Mouse (Mus musculus): ENCODE results near the gene Zbtb40. TPM values are rescaled to one million over a fixed set of nuclear protein-coding genes. Genes with fewer than 3 reads are reported as not detected.

Gene Zbtb40
- polyA plus RNA-seq, 1 experiment from 2014 or later, result 4.6 TPM

DNA sequence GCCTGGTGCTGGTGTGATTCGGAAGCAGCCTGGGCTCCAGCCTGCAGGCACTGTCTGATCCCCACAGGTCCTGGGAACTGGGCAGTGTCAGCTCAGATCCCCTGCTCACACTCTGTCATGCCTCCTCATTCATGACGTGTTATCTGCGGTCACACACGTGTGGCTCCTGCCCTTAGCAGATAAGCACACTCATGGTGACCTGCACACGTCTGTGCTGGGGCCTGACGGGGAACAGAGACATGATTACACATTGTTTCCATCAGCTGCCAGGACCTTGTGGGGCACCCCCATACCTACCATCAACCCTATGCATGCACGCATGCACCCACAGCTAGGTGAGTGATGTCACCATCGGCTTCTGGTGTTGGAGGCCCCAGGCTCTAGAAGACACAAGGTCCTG lies 118.1 kb downstream of the Zbtb40 start:
- peaks cover 40% of the 10 kb centered on the region for H3K27me3 ChIP-seq
- ATAC-seq (ENCODE audit: insufficient number of reproducible peaks, low FRiP score, low TSS enrichment, low read depth), result no peak
- H3K4me3 ChIP-seq (replicated peaks), result no peak overlapping the region
- H3K9ac ChIP-seq, result no peak overlapping the region
- no peak overlapping the region for H3K4me2 ChIP-seq (replicated peaks)
- WGBS, result 83% methylated on average over 8 of the region's 8 CpGs
- peaks cover 10% of the 10 kb centered on the region for H3K4me1 ChIP-seq
- H3K9me3 ChIP-seq (replicated peaks), result no peaks in the 10 kb centered on the region
- H3K27ac ChIP-seq (replicated peaks), result no peak overlapping the region
- H3K36me3 ChIP-seq, result no peaks in the 10 kb centered on the region

Other genes with a start within 250 kb of the Zbtb40 start
- gene Ephb2, start 212.8 kb downstream of the Zbtb40 start, polyA plus RNA-seq (2015; fragmentation: Nextera tagmentation; extraction: Ambion mirVana), result 12.2 and 13.1 TPM in 2 replicates
- gene C1qb, start 162.6 kb downstream of the Zbtb40 start, polyA plus RNA-seq (2015; fragmentation: Nextera tagmentation; extraction: Ambion mirVana), result 85.7 and 86.5 TPM in 2 replicates
- 44.1 and 46.0 TPM in 2 replicates for gene C1qc, start 155.7 kb downstream of the Zbtb40 start, polyA plus RNA-seq (2015; fragmentation: Nextera tagmentation; extraction: Ambion mirVana)
- 47.5 and 52.1 TPM in 2 replicates for gene C1qa, start 150.0 kb downstream of the Zbtb40 start, polyA plus RNA-seq (2015; fragmentation: Nextera tagmentation; extraction: Ambion mirVana)
- gene Epha8, start 92.0 kb downstream of the Zbtb40 start, polyA plus RNA-seq (2015; fragmentation: Nextera tagmentation; extraction: Ambion mirVana), result 1.1 and 2.0 TPM in 2 replicates
- 11.6 and 12.9 TPM in 2 replicates for gene Wnt4, start 228.7 kb upstream of the Zbtb40 start, polyA plus RNA-seq (2015; fragmentation: Nextera tagmentation; extraction: Ambion mirVana)

Data from embryonic facial prominence, embryonic 15.5 days (tissue).